Mouse (Mus musculus): ENCODE data around the gene Ppp2r1b.

Gene Ppp2r1b

GRCm38 (mm10) chr9:50920933-50921895, 76.1 kb downstream of the Ppp2r1b start:
- no peak for DNase-seq

GRCm38 (mm10) chr9:50922363-50923153, 77.5 kb downstream of the Ppp2r1b start:
- no peak for DNase-seq

- no peak for DNase-seq
These were observed 79.4 kb downstream of the Ppp2r1b start for GRCm38 (mm10) chr9:50924454-50924853.

GRCm38 (mm10) chr9:50925801-50926200, 80.7 kb downstream of the Ppp2r1b start:
- DNase-seq: peak; percentile 49

GRCm38 (mm10) chr9:50929986-50930385, 84.9 kb downstream of the Ppp2r1b start:
- no peak for DNase-seq

- DNase-seq: no peak
These were observed 96.8 kb downstream of the Ppp2r1b start for GRCm38 (mm10) chr9:50941804-50942401.

- DNase-seq: no peak
These were observed 97.6 kb downstream of the Ppp2r1b start for GRCm38 (mm10) chr9:50942711-50943110.
